Mouse (Mus musculus): ENCODE data around the gene Coq10a. TPM values are rescaled to one million over a fixed set of nuclear protein-coding genes. Genes with fewer than 3 reads are reported as not detected.

Gene Coq10a
- polyA plus RNA-seq, 1 experiment: 61.2 TPM

GRCm38 (mm10) chr10:128315578-128315977 is 53.2 kb downstream of the Coq10a start:
- H3K27me3 ChIP-seq (ENCODE audit: control insufficient read depth, insufficient read depth, insufficient read length): no peaks in the 10 kb centered on the region
- TF ChIP-seq USF1 (IDR thresholded peaks at IDR 0.05; ENCODE audit: low read depth) (no peak), TCF12 (IDR thresholded peaks at IDR 0.05; ENCODE audit: insufficient read depth, poor library complexity, severe bottlenecking) (no peak), POLR2AphosphoS2 (IDR thresholded peaks at IDR 0.05; ENCODE audit: insufficient read length, low read depth) (no peak), CEBPB (IDR thresholded peaks at IDR 0.05; ENCODE audit: insufficient read depth, poor library complexity, severe bottlenecking) (no peak), MYOD1 (IDR thresholded peaks at IDR 0.05; ENCODE audit: control insufficient read depth in 1 of 3, insufficient read length in 2 of 3, low read depth in 2 of 3) (no peak), TCF3 (IDR thresholded peaks at IDR 0.05; ENCODE audit: insufficient read length, low read depth) (no peak), E2F4 (IDR thresholded peaks at IDR 0.05; ENCODE audit: insufficient read depth) (no peak), POLR2A (IDR thresholded peaks at IDR 0.05; ENCODE audit: insufficient read length, low read depth) (no peak), REST (IDR thresholded peaks at IDR 0.05; ENCODE audit: insufficient read depth, insufficient read length) (no peak), MAX (IDR thresholded peaks at IDR 0.05; ENCODE audit: low read depth) (no peak), SRF (IDR thresholded peaks at IDR 0.05; ENCODE audit: control insufficient read depth, insufficient read length, low read depth) (no peak), MYOG (IDR thresholded peaks at IDR 0.05; ENCODE audit: control insufficient read depth in 1 of 3, insufficient read depth in 1 of 3, insufficient read length in 2 of 3, low read depth in 2 of 3) (no peak)
- H3ac ChIP-seq (ENCODE audit: control insufficient read depth, insufficient read length): no peak overlapping the region
- H3K36me3 ChIP-seq (ENCODE audit: control insufficient read depth, insufficient read depth): peaks cover 41% of the 10 kb centered on the region
- no peaks in the 10 kb centered on the region for H3K79me2 ChIP-seq (ENCODE audit: control insufficient read depth, insufficient read depth)
- no peak overlapping the region for H3K4me2 ChIP-seq (ENCODE audit: low read depth)
- H3K4me3 ChIP-seq: no peak overlapping the region

Other genes with a start within 250 kb of the Coq10a start
- gene Rbms2, start 188.7 kb downstream of the Coq10a start, polyA plus RNA-seq (2012; fragmentation: generic; extraction: Trizol): 97.3 TPM
- gene Gls2, start 174.5 kb downstream of the Coq10a start, polyA plus RNA-seq (2012; fragmentation: generic; extraction: Trizol): 1.1 TPM
- gene Spryd4, start 157.2 kb downstream of the Coq10a start, polyA plus RNA-seq (2012; fragmentation: generic; extraction: Trizol): 21.8 TPM
- not detected for gene Mip, start 143.2 kb downstream of the Coq10a start, polyA plus RNA-seq (2012; fragmentation: generic; extraction: Trizol)
- gene Timeless, start 136.9 kb downstream of the Coq10a start, polyA plus RNA-seq (2012; fragmentation: generic; extraction: Trizol): 4.9 TPM
- 0.06 TPM for gene Apon, start 114.9 kb downstream of the Coq10a start, polyA plus RNA-seq (2012; fragmentation: generic; extraction: Trizol)
- not detected for gene Apof, start 100.3 kb downstream of the Coq10a start, polyA plus RNA-seq (2012; fragmentation: generic; extraction: Trizol)
- 7.5 TPM for gene Stat2, start 98.4 kb downstream of the Coq10a start, polyA plus RNA-seq (2012; fragmentation: generic; extraction: Trizol)
- gene Il23a, start 70.2 kb downstream of the Coq10a start, polyA plus RNA-seq (2012; fragmentation: generic; extraction: Trizol): 0.24 TPM
- gene Pan2, start 65.7 kb downstream of the Coq10a start, polyA plus RNA-seq (2012; fragmentation: generic; extraction: Trizol): 6.2 TPM
- gene Cnpy2, start 46.5 kb downstream of the Coq10a start, polyA plus RNA-seq (2012; fragmentation: generic; extraction: Trizol): 91.8 TPM
- 253 TPM for gene Cs, start 31.3 kb downstream of the Coq10a start, polyA plus RNA-seq (2012; fragmentation: generic; extraction: Trizol)
- gene Ankrd52, start 8.1 kb upstream of the Coq10a start, polyA plus RNA-seq (2012; fragmentation: generic; extraction: Trizol): 30.8 TPM
- not detected for gene Slc39a5, start 32.2 kb upstream of the Coq10a start, polyA plus RNA-seq (2012; fragmentation: generic; extraction: Trizol)
- gene Nabp2, start 42.5 kb upstream of the Coq10a start, polyA plus RNA-seq (2012; fragmentation: generic; extraction: Trizol): 115 TPM
- 35.2 TPM for gene Rnf41, start 42.7 kb upstream of the Coq10a start, polyA plus RNA-seq (2012; fragmentation: generic; extraction: Trizol)
- 52.5 TPM for gene Smarcc2, start 90.3 kb upstream of the Coq10a start, polyA plus RNA-seq (2012; fragmentation: generic; extraction: Trizol)
- gene Myl6, start 125.1 kb upstream of the Coq10a start, polyA plus RNA-seq (2012; fragmentation: generic; extraction: Trizol): 2,234 TPM
- 734 TPM for gene Myl6b, start 129.7 kb upstream of the Coq10a start, polyA plus RNA-seq (2012; fragmentation: generic; extraction: Trizol)
- 166 TPM for gene Esyt1, start 156.9 kb upstream of the Coq10a start, polyA plus RNA-seq (2012; fragmentation: generic; extraction: Trizol)
- 13.8 TPM for gene Zc3h10, start 178.8 kb upstream of the Coq10a start, polyA plus RNA-seq (2012; fragmentation: generic; extraction: Trizol)
- gene Rpl41, start 180.3 kb upstream of the Coq10a start, polyA plus RNA-seq (2012; fragmentation: generic; extraction: Trizol): 12,553 TPM
- gene Pa2g4, start 197.0 kb upstream of the Coq10a start, polyA plus RNA-seq (2012; fragmentation: generic; extraction: Trizol): 127 TPM
- 23.3 TPM for gene Erbb3, start 220.7 kb upstream of the Coq10a start, polyA plus RNA-seq (2012; fragmentation: generic; extraction: Trizol)